Mouse (Mus musculus) C2C12 (cell line): ENCODE data around the gene Rbms3.

Source experiments
- CTCF ChIP-seq: IDR thresholded peaks from one replicate; pipeline ENCODE4 v1.5.1; 2011; ENCODE audit not compliant: control insufficient read depth, insufficient read depth, insufficient read length
- MYOD1 ChIP-seq: IDR thresholded peaks from one replicate; pipeline ENCODE4 v1.6.1; 2011; ENCODE audit warnings: low read depth; ENCODE audit not compliant: control insufficient read depth, insufficient read length

DNA sequence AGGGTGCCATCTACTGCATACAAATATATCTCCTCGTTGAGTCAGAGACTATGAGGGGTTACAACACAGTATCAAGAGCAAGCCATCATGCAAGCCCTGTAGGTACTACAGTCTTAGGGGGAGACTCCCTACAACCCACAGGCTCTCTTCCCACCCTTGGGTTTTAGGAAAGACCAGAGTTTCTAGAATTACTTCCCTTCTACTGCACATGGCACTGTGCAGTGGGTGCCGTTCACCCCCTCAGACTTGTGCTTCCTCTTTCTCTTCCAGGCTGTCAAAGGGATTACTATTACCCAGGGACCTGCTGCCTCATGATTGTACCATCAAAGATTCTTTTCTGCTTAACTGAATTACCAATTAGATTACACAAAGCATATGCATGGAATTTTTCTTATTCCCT lies 16.4 kb upstream of the Rbms3 start:
- TF ChIP-seq CTCF (no peak), MYOD1 (no peak)
